Mouse (Mus musculus): ENCODE data around the gene Cdh6. TPM values are rescaled to one million over a fixed set of nuclear protein-coding genes. Genes with fewer than 3 reads are reported as not detected.

The Cdh6 gene
- total RNA-seq, 2 experiments from 2014 or later: 0.39 to 0.55 TPM

- no peak for DNase-seq
These were observed 109.8 kb downstream of the Cdh6 start for GRCm38 (mm10) chr15:13063633-13064032.

- DNase-seq: no peak
These were observed 115.7 kb downstream of the Cdh6 start for GRCm38 (mm10) chr15:13057728-13058127.

DNA sequence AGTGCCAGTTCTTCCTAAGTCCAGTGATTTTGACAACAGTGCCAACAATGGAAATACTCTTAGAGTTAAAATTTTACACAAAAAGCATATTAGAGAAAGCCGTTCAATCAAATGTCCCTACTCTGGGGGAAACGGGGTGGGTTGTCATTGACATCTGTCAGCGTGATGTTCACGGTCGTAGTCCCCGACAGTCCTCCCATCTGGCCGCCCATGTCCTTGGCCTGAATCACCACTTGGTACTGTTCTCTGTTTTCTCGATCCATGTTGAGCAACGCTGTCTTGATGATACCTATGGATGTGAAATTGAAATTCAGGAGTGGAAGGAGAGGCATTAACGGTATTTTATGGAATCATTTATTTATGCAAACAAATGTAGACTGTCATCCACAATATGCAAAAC is 116.2 kb downstream of the Cdh6 start:
- no peak for DNase-seq

DNA sequence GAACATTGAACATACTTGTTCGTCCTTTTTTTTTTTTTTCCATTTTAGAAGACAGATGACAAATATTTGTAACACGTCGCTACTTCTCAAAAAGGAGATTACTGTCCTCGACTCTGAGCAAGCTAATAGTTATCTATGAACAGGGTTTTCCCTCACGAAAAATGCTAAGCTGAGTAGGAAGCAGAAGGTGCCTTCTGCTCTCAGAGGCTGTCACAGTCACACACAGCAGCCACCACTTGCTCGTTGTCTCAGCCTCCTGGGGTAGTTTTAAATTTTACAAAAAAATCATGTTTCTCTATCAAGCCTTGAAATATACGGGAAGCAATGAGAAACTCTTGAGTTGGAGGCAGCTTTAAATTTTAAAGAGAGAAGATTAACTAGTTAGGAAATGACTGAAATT is 125.6 kb downstream of the Cdh6 start:
- no peak for DNase-seq

DNA sequence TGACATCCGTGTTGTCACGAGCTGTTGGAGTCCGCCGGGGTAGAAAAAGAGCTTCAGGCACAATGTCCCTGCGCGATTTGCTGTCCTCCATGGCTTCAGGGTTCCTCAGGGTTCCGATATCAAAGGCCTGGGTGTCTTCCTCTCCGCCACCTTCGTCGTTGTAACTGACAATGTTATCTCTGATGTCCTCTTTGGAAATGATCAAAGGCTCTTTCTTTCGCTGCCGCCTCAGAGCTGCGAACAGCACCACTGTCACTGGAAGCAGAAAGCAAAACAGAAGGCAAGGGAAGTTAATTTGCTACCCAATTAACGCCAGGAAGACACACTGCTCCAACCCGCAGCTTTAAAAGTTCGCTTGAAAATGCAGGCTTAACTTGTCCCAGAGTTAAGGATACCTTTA is 139.0 kb downstream of the Cdh6 start:
- DNase-seq: no peak

GRCm38 (mm10) chr15:13030641-13031040 is 142.8 kb downstream of the Cdh6 start:
- DNase-seq: no peak

- DNase-seq: no peak
These were observed 146.0 kb downstream of the Cdh6 start for GRCm38 (mm10) chr15:13027513-13027912.

DNA sequence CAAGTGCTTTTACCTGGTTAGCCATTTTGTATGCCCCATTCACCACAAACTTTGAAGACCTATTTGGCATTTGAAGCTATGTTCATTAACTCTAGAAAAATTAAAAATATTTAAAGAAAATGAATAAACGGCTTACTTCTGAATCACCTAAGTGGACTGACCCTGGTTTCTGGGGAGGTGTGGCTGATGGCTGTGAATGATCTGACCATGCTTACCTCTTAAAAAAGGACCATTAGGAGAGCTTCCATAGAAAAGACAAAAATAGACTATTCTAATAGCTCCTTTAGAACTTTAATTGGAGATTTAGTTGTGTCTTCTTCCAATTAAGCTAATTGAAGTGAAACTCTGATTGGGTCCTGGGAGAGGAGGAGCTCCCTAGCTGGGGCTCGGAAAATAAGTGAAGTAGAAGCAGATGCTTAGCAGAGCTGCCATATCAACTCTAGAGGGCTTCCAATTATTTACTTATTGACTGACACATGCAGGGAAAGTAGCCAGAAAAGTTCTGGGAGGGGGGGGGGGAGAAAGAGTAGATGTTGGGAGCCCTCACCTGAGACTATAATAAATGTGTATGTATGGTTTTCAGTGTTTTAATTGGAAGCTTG is 156.6 kb downstream of the Cdh6 start:
- no peak for DNase-seq

- no peak for DNase-seq
These were observed 164.7 kb downstream of the Cdh6 start for GRCm38 (mm10) chr15:13008803-13009202.

GRCm38 (mm10) chr15:13005934-13006333 is 167.5 kb downstream of the Cdh6 start:
- no peak for DNase-seq

DNA sequence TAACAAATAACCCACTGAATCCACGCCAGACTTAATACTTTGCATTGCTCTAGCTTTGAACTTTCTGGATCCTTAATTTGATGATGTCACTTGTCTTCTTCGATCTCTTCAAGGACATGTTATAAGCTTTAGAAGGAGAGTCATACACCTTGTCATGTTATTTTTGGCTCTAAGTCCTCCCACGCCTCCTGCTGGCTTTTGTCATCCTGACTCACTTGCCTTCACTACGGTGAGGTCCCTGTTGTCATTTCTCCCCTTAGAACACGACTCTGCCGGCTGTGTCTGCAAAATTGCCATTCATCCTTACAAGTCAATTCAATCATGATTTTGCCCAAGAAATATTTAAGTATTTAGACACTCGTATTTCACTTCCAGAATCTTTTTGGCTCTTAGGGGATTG is 171.9 kb downstream of the Cdh6 start:
- DNase-seq: no peak

- DNase-seq: no peak
These were observed 178.7 kb downstream of the Cdh6 start for GRCm38 (mm10) chr15:12994563-12995359.

Measured in heart, adult 18-20 months (tissue).